Mouse (Mus musculus) thymus, postnatal 36 days (tissue): Measurements from ENCODE around the gene Abca8a.
"Not testable (repeated sequence)": the region's sequence is repeated elsewhere in the genome, so short reads cannot be mapped to it uniquely, and the experiment has no call there.

Source experiments
- DNase-seq, 2 experiments: peaks; one replicate each; pipeline ENCODE4 v3.0.0; 2022; ENCODE audit warnings: mixed read lengths in 2 of 2

Abca8a gene

GRCm38 (mm10) chr11:109987460-109988072 is 108.2 kb downstream of the Abca8a start:
- not testable (repeated sequence) for DNase-seq

- no peak for DNase-seq
Measured at GRCm38 (mm10) chr11:109981872-109982271, 113.9 kb downstream of the Abca8a start.
